Mouse (Mus musculus): Measurements from ENCODE around the gene Asb15.
A peak's percentile ranks its signal among the peaks of the same experiment; 100 is the strongest.

Asb15 gene

DNA sequence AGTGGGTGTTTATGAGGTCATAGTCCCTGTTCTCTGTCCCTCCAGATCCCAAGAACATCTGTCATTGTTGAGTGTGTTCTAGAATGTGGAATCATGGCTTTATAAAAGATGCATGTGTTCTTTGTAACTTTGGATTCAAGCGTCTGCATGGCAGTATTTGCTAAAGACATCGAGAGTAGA, at the start of gene Asb15:
TSS of gene Asb15 (plus strand) at position 81 of the 180 bp plus-strand sequence.
- DNase-seq (ENCODE audit: low spot score in 2 of 2), result no peak

DNA sequence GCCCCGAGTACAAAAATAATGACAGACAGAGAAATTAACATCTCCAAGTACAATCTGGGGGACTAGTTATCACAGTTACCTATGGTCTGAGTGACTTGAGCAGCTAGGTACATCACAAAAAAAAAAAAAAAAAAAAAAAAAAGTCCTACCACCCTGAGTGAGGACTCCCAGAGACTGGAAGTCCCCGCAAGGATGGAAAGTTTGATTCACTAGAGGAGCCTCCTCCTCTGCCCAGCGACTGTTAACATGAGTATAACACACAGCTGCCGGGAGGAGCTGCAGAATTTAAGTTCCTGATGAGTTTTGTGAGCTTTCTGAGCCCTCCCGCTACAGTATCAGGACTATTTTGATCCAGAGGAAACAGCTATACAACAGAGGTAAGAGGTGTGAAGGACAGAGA, 41.4 kb upstream of the Asb15 start:
- no peak for DNase-seq (ENCODE audit: low spot score in 2 of 2)

DNA sequence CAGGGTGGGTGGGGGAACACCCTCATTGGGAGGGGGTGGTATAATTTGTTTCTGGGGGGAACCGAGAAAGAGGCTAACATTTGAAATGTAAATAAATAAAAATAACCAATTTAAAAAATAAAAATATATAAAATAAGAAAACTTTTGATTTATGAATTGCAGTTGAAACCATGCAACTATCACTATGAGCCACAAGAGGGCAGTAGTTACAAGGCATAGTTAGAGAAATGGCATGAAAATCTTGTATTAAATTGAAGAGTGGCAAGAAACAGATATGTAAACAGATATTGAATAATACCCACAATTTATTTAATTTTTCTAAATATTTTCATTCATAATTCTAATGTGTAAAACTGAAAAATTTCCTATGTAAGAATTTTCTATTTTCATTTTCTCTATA, 37.6 kb upstream of the Asb15 start:
- DNase-seq (ENCODE audit: low spot score in 2 of 2), result no peak

DNA sequence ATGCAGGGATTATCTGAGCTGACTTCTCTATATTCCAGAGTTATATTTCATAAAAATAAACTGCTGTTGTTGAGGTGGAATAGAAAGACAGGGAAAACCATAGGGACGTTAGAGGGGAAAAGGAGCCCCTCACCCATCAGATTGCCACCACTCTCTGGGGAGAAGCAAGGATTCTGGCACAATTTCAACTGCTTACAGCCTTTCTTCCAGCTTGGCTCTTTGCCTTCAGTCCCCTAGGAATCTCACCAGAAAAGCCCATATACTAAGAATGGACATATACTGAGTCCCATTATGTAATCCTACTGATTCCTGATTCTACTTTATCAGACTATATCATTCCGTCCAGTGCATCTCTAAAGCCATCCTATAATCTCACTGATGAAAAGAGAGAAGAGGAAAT, 23.8 kb upstream of the Asb15 start:
- no peak for DNase-seq (ENCODE audit: low spot score in 2 of 2)

DNA sequence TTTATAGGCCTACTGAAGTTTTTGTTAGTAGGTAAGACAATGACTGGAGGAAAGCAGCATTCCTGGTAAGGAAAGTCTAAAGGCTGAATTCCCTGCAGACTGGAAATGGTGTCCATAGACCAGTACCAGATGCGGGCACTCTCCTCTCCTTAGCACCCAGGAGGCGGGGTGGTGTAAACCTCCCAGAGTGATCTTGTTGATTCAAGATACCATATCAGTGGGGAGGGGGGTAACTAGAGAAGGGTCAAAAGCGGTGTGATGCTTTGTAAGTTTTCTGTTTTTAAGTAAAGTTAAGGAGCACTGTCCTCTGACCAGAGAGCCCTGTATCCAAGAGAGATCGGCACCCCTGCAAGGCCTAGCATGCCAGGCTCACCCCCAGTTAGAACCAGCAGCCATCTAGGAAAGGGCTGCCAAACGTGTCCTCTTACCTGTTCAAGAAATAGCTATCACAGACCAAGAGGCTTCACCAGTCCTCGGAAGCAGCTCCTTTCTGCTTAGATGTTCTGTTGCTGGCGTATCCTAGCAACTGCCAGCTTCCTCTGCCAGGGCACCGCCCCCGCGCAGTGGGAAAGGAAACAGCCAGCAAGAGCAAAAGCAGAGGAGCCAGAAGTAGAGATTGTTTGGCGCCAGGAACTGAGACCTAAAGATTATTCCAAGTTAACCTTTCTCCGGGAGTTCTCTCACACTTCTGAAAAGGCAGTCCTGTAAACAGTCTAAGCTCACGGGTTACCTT, 13.2 kb upstream of the Asb15 start, which contains the start of gene Iqub:
TSS of gene Iqub (minus strand) at position 516 of the 733 bp plus-strand sequence.
- DNase-seq (ENCODE audit: low spot score in 2 of 2), result peak in 1 of 2 experiments; percentile 43

DNA sequence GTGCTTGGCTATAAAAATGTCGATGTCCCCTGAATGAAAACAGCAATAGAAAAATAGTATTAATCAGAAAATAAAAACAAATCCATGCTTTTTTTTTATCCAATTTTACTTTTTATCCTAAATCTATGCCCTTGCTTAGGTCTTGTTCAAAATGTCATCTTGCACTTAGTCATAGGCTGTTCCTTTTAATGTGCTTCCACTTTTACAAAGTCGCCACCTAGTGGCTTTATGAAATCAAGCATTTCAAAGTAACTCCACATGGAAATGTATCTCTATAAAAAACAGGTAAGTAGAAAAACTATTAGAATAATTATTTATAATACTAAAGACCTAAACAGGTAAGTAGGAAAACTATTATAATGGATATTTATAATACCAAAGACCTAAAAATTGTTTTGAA, 11.7 kb upstream of the Asb15 start:
- no peak for DNase-seq (ENCODE audit: low spot score in 2 of 2)

DNA sequence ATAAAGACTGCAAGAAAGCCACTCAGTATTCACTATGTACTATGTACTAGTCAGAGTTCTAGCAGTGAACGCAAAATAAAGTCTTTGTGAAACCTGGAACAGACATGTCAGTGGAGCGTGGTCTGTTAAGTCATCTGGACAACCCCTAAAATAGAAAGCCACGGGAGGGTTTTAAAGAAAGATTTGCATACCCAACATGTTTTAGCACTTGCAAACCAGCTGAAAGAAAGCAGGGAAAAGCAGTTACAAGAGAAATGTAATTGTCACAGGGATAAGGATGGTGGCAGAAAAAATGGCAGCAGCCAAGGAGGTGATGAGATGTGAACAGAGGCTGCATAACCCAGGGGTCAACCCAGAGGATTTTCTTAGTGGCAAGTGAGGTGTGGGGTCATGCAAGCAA, 2.2 kb upstream of the Asb15 start:
- no peak for DNase-seq (ENCODE audit: low spot score in 2 of 2)

DNA sequence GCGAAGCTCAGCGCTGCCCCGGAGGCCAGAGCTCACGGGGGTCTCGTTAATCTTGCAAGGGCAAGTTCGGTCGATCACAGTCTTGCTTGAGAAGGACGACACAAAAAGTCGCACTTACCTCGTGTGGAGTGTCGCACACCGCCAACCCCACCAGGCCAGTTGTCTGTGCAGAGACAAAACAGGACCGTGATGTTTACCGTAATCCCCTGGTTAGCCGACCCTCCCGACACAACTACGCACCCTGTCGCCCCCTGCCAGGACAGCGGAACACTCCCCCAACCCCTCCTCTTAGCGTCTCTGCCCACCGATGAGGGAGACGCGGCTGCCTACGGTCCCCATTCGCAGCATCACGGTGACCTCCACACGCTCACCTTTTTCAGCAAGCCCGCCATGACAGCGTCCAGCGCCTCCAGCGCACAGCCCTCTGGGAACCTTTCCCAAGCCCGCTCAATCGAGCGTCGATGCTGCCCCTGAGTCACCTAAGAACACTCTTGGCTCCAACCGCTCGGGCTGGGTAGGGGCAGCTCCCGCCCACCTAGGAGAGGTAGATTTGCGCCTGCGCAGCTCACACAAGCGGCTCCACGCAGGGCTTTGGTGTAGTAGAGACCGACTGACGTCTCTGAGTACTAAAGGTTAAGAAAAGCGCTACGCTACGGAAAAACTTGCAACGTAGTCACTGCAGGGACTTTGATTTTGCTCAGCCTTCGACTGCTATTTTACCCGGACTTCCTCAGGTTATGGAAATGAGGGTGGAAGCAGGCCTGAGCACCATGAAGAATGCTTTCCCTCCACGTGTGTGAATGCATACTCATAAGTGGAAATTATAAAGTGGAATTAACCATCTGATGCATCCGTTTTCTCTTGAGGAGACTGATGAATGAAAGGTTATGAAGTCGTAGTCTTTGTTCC, 535 bp upstream of the Asb15 start, which contains the start of gene Ndufa5:
TSS of gene Ndufa5 (minus strand) at position 859 of the 909 bp plus-strand sequence.
- DNase-seq (ENCODE audit: low spot score in 2 of 2), result peak; percentile 87 to 91

DNA sequence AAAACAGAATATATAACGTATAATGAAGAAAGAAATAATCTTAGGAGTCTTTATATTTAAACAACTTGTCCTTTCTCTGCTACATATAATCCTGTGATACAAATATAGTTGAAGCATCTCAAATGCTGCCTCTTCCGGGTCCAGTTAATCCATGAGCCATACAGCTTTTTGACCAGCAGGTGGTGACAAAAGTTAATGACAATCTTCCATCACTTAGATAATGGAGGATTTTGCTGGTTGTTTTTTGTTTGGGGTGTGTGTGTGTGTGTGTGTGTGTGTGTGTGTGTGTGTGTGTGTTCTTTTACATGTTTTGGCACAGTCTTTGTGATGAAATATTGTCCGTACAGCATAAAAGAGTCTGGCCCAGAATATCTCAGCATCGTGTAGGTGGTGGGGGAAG, 2.2 kb downstream of the Asb15 start:
- peak in 1 of 2 experiments; percentile 17 for DNase-seq (ENCODE audit: low spot score in 2 of 2)

DNA sequence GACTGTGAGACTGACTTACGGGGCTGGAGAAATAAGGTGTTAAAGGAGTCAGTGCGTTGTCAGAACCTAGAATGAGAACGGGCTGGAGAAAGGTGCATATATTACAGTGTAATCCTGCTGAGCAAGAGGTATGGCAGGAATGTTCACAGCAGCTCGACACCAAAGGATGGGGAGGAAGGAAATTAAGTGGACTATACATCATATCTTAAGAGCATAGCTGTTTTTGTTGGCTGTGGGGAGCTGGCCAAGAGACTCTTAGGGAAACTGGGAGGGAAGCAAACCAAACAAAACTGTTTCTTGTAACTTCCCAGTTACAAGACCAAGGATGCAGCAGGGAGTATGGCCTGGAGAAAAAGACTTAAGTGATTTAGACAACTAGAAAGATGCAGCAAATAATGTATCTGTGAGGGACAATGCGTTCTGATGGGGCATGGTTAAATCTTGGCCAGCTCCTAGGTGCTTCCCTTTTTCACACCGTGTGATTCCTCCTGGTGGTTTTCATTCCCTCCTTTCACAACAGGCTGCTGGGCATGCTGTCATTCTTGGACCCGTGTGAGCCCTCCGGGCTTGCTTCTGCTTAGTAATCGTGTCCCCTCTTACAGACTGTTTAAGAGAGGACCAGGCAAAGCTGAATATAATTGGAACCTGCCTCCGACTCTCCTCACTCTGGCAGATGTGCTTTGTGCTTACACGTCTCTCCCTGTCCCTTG, 2.9 kb downstream of the Asb15 start:
- no peak for DNase-seq (ENCODE audit: low spot score in 2 of 2)

DNA sequence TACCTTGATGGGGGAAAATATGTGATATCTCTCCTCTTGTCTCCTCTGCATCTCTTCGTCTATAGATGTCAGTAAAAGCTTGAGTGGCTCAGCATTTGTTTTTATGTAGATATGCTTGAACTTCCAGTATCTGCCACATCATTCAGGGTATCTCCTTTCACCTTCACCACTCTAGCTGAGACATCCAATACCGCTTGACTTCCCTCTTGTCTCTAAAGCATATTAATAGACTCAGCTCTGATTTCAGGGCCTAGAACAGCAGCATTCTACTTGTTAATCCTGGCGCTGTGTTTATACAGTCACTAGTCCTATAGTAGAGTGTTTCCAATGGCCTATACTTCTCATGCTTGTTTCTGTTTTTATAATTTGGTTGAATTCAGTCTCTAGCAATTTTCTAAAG, 4.9 kb downstream of the Asb15 start:
- no peak for DNase-seq (ENCODE audit: low spot score in 2 of 2)

DNA sequence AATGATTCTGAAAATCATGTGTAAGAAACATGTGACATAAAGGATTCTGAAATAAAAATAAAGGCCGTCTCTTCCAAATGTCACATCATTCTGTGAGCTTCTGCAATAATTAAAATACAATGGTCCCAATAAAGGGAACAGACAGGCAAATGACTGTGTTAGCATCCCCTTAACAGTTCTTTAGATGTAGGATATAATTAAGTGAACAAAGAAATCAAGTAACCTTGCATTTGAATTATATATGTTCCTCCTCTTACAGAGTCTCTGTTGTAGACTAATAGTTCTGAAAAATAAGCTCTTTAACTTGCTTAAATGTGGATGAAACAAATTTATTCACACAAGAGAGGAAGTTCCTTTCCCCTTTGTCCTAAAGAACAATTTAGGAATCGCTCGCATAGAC, 10.5 kb downstream of the Asb15 start:
- no peak for DNase-seq (ENCODE audit: low spot score in 2 of 2)

DNA sequence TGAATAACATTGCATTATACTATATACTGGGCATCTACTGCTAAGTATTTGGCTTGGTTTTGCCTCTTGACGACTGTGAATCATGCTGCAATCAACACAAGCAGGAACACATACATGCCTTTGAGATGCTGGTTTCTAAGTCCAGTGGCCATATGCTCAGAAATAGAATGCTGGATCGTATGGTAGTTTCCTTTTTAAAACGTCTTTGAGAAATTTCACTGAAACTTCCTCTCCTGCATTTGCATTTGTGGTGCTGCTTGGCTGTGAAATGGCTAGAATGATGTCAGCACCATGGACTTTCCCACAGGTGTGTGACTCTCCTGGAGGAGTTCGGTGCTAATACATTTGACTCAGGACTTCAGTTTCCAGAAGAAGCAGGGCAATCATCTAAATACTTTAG, 12.2 kb downstream of the Asb15 start:
- DNase-seq (ENCODE audit: low spot score in 2 of 2), result no peak

DNA sequence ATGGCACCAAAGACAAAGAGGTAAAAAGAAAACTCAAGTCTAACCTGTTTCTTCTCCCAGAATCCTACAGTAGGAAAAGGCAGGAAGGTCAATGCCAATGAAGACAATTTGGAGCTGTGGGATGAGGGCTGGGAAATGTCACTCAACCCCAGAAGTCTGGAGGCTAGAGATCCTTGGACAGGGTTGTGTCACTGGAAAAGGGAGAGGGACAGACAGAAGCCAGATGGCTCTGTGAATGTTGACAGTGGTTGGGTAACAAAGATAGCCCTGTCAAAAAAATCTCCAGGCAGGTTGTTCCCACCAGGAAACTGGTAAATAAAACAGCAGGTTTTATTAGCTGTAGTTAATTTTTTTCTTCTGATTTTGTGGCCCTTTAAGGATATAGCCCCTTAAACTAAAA, 14.4 kb downstream of the Asb15 start:
- DNase-seq (ENCODE audit: low spot score in 2 of 2), result no peak

DNA sequence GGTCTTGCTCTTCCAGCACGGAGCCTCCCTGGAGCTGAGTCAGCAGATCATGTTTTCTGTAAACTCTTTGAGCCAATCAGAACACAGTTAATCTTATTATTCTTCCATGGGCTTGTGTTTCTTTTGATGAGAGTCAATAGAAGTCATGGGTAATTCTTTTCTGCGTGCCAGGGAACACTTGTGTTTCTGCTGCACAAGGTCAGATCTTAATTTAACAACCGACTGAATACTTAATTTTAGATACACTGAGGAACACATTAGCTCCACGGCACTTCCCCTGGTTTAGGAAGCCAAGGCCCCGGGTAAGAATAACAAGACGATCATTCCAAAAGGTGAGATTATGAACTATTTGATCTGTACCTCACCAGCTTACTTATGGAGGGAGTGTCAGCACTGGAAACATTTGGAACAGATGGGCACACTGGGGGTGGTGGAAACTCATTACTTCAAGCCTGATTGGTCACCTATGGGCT, 15.2 kb downstream of the Asb15 start:
- DNase-seq (ENCODE audit: low spot score in 2 of 2), result no peak

DNA sequence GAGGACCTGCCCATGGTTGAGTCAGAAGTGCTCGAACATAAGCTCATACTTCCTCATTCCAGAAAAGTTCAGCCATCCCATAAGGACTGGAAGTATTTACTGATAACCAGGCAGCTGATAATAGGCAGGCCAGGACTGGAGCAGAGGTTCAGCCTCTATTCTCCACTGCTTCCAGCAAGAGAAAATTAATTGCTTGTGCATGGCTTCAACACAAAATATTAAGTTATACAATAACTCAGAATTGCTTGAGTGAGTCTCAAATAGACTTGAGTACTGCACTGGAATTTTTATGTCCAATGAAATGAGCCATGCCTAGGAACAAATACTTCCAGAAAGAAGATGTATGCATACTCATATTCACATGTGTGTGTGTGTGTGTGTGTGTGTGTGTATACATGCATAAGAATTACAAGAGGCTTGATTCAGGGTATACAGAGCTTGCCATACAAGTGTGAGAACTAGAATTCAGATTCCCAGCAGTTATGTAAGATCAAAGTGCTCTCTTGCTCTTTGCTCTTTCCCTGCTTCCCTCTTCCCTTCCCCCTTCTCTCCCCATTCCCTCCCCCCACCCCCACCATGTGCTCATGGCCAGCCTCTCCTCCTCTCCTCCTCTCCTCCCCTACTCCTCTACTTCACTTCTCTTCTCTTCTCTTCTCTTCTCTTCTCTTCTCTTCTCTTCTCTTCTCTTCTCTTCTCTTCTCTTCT, 18.9 kb downstream of the Asb15 start:
- no peak for DNase-seq (ENCODE audit: low spot score in 2 of 2)

DNA sequence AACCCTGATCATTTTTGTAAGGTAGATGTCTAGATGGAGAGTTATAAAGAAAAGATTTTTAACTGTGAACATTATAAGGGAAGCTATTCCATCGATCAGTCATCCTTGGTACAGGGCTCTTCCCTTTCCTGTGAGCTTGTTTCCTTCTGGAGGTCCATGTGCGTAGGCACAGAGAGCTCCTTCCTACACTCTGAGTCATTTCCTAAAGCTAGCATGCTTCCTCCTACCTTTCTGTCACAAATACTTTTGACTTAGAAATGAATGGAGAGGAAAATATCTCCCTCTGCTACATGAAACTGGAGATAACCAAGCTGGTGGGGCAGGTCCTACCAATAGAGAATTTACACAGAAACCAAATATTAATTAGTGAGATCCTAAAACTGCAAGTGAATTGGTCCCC, 21.9 kb downstream of the Asb15 start:
- DNase-seq (ENCODE audit: low spot score in 2 of 2), result no peak

DNA sequence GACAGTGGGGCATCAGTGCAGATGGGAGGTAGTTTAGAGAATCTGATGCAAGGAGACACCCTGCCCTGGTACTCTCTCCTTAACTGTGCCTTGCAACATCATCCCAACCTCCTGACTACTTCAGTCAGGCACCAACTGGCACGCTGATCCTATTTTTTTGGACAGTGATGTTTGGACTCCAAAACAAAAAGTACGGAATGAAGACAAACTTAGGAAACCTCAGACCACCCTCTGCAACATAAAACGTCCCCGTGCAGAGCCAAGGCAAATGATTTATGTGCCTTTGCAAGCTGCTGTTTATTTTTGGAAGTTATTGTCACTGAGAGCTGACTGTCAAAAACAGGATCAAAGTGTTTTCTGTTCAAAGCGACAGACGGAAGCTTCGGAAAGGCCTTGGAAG, 24.1 kb downstream of the Asb15 start:
- no peak for DNase-seq (ENCODE audit: low spot score in 2 of 2)

DNA sequence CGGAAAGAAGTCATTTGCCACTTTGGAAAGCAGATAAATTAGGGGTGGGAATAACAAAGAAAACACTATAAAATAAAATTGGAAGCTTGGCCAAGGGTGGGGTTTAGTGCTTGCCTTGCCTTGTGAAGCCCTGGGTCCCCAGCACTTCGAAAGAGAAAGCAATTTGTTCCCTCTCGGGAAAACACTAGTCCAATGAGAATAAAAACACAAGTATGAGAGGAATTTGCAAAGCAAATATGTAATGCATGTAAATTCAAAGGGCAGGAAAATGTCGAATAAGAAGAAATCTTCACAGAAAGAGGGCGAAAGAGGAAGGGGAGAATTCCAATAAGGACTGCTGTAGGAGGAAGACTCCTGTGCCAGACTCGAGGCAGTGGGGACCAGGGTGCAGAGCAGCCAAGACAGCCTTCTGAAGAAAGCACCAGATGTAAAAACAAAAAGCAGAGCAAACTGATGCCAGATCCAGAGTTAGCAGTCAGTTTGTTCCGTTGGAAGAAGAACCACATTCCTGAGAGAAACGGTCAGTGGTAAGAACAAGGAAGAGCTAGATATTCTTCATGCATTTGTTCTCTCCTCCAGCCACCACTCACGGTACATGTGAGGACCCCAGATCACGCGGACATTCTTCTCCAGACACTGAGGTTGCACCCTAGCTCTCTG, 26.6 kb downstream of the Asb15 start:
- no peak for DNase-seq (ENCODE audit: low spot score in 2 of 2)

DNA sequence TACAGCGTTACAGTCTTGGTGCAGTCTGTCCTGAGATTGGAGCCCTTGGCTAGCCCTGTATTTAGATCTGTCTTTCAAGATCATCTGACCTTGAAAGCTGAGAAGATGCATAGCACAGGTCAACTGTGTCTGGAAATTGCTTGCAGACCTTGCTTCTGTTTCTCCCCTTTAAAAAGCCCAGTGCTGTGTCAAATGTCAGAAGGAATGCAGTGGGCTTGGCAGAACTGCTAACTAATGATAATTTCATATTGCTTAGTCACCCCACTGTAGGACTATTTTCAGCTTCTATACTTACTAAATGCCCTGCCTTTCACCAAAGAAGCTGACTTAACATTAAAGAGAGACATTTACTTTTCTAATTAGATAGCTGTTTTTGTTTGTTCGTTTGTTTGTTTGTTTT, 27.5 kb downstream of the Asb15 start:
- DNase-seq (ENCODE audit: low spot score in 2 of 2), result no peak

DNA sequence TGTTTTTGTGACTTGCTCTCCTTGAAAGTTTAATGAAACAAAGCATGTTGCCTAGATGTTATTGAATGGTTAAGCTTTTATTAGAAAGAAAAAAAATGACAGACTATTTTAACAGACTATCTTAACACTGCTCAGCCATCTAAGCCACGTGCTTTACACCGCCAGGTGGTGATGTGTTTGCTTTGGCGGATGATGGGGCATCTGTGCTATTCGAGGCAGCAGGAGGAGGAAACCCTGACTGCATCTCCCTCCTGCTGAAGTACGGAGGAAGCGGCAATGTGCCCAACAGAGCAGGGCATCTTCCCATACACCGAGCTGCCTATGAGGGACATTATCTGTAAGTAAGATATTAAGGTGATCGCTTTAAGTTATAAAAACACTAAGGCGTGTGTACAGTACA, 36.1 kb downstream of the Asb15 start:
- DNase-seq (ENCODE audit: low spot score in 2 of 2), result no peak

Data from urinary bladder, postnatal 4 days (tissue).